Mouse (Mus musculus): ENCODE data around the gene Rp9.

DNA sequence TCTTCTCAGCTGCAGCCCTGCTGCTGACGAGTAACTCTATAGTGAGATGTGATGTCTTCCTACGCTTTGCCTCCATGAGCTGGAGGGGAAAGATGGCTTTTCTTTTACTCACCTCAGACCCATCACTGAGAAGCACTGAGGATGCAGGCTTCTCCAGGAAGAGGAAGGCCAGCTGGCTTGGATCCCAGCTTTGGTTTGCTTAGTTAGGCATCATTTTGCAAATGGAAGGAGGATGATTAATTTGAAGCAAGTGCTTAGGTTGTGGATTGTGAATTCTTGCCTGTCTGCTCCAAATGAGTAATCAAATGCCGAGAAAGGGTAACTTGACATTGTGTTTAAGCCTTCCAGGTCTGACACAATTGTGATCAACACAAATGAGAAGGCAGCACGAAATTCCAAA, 70.5 kb downstream of the Rp9 start:
- no peak for TF ChIP-seq TAL1 (IDR thresholded peaks at IDR 0.05; ENCODE audit: low read length)
- no peak for TF ChIP-seq GATA1 (IDR thresholded peaks at IDR 0.05; ENCODE audit: low read length)

Data from erythroblast, embryonic 14.5 days (primary cell).